Mouse (Mus musculus): ENCODE measurements at regions not wholly inside any gene's neighbourhood (a gene's known extent, or its start where the extent isn't known, plus 50 kb on each side); places are given as distances from the start of the nearest gene placed in this dataset.

DNA sequence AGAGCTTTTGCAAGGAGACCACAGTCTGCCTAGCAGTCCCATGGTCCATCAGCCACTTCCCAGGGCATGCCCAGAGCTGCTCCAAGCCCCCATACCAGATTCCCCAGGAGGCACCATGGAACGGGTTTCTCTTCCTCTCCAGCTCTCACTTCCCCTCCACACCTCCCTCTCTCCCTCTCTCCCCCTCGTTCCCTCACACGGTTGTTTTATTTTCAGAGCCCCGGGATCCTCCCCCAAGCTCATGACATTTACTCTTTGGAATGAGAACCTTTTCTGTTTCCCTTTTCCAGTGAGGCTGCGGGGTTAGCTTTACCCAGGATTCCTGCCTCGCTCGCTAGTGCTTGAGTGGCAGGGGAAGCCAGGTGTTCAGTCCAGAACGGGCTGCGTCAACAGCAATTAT, 436.9 kb downstream of the Matn1 start:
- no peak for DNase-seq

DNA sequence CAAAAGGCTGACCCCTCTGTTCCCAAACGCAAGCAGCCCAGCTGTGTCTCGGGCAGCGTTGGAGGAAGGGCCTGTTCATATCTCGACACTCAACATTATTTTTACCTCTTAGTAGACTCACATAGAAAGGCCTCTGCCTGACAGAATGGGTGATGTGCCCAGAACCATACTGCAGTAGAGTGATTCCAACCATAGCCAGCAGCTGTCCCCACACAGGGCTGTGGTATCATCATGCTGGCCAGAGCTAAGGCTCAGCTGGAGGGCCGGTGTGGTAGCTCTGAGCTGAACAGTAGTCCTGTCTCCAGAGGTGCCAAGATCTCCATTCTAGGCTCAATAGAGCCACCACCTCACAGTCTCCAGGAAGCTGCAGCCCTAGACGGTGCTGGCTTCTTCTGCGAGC, 437.3 kb downstream of the Matn1 start:
- DNase-seq, result no peak

DNA sequence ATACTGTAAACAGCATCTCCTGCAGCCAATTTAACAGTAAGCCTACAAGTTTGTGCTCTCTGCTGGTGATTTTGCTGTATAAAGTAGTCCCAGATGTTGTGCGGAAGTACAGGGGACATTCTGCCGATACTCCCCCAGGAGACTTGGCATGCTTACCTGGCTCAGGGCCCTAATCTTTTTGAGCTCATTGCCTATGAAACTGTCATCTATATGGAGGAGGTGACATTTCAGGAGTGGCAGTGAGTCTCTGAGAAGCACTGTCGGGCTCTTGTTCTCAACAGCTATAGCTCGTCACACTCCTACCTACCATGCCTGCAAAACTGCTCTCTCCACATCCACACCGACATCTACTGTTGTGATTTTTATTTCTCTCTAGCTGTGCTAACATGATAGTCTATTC, 439.7 kb downstream of the Matn1 start:
- DNase-seq, result no peak

DNA sequence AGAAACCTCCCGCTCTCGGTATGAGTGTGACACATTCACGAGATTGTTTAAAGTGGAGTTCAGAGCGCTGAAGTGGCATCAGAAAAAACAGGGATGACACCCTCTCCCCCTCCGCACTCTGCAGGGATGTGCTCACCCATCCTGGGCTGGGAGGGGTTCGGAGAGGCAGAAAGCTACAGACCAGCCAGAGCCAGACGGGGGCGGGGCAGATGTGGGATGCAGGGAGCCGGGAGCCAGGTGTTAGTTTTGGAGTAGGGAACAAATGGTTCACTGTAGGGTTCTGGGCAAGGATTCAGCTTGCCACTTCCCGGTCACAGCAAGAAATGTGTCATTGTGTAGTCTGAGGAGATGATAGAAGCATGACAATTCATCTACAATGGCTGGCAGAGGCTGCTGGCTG, 442.8 kb downstream of the Matn1 start:
- no peak for DNase-seq

DNA sequence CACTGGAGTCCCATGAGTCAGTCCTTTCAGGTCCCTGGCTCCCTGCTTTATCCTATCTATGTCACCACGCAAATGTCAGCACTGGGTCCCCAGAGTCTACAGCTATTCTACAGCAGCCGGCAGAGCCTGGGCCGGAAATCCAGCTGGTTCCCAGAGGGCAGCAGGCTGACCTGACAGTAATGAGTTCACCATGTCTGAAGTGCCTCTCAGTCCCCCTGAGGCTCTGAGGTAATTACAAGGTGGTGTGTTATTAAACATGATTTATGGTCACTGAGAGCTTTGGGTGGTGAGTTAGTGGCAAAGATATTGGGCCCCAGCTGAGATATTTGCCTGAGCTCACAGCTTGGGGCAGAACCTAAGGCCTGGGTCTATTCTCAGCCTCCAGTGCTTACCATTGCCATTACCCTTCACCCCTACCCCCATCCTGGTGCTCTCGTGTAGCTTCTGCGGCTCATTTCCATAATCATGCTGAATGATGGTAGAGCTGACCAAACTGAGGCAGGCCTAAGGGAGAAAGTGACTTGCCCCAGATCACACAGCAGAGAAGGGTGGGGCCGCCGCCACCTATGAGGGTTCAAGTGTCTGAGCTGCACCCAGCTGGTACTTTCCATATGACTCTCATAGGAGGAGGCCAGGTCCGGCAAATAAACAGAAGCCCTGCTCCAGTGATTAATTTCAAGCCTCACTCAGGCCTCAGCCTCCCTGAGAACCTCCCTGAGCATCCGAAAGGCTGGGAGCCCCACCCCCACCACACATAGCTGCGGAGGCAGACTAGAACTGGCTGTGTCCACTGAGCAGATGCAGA, 446.8 kb downstream of the Ptpru start:
- no peak for DNase-seq

DNA sequence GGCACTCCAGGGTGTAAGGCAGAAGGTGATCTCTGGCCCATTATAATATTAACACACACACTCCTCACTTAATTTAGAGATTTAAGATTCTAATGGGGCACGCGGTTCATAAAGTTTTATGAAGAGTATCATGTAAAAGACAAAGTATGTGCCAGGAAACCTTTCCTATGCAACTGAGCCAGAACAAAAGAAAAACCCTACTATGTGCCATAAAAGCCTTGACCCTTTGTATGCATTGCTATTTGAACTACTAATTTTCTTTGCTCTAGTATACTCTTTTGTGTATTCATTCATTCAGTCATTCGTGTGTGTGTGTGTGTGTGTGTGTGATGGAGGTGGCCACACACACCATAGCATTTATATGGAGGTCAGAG, 446.2 kb downstream of the Ptpru start:
- no peak for DNase-seq

DNA sequence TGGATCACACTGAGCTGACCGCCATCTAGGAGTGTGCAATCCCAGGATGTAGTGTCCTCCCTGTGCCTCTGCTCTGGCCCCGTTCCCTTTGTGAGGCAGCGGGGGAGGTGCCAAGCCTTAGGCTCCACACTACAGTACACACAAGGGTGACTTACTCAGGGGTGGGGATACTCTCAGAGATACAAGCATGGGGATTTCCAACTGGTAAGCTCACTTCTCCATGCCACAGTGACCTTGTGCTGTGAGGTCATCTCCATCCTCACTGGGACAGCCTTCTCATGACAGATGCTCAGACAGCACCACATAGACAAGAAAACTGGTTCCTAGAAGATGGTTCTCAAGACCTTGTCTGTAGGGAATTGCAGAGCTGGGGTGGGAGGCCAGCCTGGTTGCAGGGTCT, 445.6 kb downstream of the Ptpru start:
- no peak for DNase-seq

DNA sequence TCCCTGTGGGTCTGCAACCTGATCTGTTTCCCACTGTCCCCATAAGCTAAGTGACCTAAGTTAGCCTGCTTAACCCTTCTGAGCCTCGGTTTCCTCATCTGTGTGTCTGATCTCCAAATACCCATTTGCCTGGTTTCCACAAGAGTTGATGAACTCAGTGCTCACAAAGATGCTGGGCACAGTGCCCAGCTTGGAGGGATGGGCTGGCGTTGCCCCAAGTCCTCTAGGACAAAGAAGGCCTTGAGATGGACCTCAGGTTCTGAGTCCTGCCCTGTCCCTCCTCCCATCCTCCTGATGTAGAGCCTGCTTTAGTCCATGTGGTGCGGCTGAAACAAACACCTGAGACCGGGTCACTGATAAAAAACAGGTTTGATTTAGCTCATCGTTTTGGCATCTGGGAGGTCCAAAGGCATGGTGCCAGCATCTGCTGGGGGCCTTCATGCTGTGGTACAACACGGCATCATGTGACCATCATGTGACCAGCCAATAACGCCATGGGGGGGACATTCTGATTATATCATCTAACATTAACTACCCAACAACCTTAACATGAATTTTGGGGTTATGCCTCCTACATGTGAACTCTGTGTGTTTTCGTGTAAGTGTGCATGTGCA, 441.8 kb downstream of the Ptpru start:
- no peak for DNase-seq

DNA sequence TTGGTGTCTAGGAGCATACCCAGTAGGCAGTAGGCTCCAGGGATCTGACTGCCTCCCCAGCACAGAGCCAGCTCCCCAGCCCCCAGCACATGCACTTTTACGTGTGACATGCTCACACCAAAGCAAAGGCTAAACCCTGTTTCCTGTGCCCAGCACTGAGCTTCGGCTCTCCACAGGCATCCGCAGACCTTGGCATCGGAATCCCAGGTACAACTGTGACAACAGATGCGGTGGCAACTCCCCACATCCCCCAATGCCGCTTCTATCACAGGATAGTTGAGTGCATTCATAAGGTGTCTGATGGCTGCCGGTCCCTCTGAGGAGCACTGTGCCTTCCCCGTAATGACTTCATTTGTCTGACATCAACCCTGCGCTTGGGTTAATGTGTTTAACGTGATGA, 440.9 kb downstream of the Ptpru start:
- DNase-seq, result no peak

DNA sequence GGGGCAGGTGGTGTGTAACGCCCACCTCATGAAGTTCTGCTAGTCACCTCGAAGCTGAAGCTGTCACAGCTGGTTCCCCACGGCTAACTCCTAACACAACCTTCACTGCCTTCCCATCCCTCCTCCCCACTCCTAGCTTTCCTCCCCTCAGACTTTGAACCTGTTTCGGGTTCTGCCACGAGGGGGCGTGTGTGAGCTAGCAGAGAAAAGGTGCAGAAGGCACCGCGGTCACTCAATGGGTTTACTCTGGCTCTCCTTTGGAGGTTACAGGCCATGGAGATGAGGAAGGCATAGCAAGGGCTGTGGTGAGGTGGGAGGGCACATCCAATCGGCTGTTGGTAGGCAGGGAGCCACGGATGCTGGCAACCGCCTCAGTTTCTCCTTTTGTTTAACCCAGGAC, 437.3 kb downstream of the Ptpru start:
- DNase-seq, result peak in 1 of 2 experiments; percentile 46

DNA sequence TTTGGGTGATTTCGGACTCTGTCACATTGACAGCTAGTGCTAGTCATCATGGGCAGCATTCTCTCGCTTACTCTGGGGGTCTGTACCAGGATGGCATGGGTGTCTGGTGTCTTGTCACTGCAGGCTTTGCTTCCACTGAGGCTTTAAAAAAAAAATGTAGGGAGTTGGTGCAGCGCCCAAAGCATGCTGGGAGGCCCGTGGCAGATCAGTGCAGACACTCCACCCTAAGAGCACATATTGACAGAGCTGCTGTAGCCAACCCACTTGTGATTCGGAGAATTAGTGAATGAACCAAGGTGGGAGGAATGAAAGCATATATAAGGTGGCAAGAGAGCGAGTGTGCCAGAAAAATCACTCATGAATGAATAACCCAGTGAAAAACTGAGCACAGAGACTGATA, 436.8 kb downstream of the Ptpru start:
- DNase-seq, result no peak

DNA sequence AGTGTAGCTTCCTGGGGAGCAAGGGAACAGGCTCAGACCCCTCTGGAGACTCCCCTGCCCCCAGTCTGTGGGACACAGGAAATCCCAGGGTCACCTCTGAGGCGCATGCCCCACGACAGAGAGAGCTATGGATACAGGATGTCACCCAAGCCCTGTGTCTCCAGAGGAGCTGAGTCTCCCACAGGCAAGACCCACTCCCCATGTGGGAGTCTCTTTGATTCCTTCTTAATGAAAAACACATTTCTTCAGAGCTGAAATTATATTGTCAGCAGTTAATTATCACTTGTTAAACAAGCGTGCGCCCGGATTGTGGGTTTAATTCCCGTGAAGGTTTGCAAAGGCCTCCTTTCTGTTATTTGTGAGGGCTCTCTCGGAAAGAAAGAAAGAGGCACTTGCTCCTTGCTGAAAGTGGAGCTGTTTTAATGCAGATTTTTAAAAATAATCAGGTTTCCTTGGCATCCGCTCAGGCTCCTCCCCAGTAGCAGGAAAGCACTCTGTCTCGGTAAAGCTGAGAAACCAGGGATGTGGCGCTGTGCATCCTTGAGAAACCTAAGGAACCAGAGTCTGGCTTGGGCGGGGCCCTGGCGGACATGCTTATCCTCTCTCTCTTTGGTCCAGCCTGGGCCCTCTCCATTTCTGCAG, 432.6 kb downstream of the Ptpru start:
- no peak for DNase-seq

DNA sequence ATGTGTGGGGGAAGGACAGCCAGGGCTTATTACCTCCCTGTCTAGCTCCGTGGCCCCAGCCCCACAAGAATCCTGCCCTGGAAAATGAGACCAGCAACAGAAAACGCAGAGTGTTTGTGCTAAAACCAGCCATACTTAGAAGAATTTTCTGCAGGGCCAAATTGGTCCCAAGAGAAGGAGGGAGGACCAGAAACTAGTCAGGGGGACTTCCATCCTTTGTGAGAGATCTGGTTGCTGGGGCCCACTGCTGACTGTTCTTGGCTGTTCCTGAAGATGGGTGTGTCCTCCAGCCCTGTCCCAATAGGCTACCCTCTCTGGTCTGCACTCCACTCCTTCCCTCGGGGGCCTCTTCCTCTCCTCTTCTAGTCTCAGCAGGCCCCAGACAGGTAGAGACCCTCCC, 430.6 kb downstream of the Ptpru start:
- DNase-seq, result no peak

DNA sequence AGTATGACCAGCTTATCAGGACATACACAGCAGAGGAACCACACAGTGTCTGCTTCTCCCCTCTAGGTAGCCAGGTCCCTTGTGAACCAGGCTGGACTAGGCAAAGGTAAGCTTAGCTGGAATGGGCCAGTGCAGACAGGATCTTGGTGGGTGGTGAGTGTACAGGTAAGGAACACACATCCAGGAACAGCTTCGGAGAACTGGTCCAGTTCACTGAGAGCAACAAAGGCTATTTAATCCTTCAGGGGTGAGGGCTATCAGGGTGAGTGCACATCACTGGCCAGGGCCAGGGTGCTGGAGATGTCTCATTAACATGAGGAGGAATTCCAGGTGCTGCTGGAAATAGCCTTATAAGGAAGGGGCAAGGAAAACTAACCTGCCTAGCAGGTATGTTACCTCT, 429.4 kb downstream of the Ptpru start:
- no peak for DNase-seq

DNA sequence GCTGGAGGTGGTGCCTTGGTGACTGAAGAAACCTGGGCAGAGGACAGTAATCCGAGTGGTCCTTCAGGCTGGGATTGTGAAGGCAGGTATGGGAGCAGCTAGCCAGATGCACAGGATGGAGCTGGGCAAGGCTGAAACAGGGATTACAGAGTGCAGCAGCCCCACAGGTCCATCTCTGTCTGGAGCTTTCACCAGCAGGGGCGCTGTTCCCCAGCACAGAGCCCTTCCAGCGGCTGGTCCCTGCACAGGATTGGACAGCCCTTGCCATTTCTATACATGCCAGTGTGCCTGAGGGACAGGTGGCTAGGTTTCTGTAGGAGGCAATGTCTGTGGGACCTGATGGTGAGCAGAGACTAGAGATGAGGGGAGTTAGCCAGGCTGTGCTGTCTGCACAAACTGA, 428.3 kb downstream of the Ptpru start:
- no peak for DNase-seq

DNA sequence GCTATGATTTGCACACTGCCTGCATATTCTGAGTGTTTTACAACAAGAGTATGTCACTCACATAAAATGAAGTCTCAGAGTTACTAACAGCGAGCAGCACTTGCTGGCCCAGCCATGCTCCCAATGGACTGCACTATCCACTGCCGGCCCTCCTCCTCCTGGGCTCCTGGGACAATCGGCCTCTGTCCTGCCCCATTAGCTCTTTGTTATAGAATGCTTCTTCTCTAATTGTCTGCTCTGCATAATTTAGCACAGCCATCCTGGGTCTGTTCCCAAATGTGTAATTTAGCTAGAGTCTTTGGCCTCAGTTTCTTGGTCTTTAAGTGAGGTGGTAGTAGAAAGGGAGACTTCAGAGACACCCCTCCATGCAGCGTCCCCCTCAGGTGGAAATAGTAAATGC, 426.2 kb downstream of the Ptpru start:
- no peak for DNase-seq

DNA sequence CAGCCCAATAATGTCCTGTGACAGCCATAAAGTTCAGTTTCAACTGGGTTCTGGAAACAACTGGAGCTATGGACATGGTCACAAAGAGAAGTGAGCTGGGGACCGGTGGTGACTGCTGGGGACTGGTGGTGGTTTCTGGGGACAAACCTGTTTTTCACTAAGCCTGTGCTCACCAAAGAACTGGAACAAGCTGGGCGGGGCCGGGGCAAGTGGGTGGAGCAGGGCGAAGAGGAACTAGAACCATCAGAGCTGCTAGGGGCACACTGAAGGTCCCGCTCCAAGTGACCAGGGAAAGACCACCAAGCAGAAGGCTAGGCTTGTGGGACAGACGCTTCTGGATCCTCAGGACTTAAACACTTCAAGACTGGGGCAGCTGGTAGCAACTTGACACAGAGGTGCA, 424.7 kb downstream of the Ptpru start:
- DNase-seq, result no peak

DNA sequence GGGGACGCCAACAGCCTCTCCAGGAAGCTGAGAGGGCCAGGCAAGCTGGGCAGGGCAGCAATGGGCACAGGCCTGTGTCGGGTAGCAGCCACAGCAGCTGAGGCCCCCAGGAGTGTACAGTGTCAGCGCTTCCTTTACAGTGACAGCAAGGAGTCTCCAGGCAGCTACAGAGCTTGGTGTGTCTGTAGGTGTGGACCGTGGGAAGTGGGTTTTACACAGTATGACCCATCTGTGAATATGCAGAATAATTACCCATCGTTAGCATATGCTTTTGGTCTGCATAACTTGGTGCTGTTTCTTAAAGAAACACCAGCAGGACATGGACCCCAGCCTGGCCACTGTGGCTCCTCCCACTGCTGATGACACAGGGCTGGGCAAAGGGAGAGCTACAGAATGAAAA, 422.6 kb downstream of the Ptpru start:
- DNase-seq, result no peak

DNA sequence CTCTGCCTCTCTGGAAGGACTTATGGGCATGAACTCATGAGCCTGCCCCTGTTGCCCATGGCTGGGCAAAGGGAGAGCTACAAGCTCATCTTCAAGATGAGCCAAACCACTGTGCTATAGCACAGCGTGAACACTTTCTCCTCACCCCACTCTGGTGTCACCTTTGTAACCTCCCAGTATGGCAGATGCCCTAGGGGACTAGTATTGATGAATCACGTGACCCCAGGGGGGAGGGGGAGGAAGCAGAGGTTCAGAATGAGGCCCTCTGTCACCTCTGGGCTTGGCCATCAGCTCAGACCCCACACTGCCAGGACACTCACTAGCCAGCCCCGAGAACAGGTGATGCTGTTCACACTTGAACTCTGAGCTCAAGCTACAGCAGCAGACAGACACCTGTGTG, 421.9 kb downstream of the Ptpru start:
- DNase-seq, result no peak

DNA sequence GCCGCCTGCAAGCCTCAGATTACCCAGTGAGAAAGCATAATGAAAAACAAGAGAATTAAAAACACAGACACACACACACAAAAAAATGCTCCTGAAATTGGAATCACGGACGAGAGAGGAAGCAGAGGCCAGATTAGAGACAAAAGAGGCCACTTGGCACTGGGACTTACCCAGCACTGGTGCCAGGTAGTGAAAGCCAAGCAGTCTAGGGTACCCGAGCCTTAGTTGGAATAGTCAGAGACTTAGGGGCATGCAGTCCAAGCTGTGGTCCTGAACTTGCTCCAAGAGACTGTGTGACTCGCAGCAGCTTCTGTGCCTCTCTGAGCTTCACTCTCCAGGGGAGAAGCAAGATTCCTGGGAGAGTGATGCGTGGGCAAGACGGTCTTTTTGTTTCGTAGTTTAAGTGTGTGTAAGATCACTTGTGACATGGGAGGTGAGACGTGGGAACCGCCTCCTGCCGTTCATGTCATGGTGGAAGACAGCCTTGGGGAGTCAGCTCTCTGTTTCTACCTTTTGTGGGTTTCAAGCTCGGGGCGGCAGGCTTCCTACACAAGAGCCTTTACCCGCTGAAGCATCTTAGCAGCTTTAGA, 420.8 kb downstream of the Ptpru start:
- no peak for DNase-seq

DNA sequence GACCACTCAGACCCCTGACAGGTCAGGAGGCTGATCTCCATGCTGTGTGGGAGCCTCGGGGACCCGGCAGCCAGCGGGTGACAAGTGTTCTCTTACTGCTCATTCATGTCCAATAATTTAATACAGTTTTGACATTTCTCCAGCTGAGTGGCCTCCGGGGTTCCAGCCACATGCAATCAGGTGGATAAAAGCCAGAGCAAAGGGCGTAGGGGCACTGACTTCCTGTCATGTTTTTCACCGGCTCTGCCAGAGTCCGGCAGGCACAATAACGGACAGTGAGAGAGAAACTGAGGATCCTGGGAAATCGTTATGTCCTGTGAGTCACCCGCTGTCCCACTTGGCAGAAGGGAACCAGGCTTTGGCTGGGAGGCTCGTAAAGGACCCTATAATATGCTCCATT, 412.8 kb downstream of the Ptpru start:
- no peak for DNase-seq

DNA sequence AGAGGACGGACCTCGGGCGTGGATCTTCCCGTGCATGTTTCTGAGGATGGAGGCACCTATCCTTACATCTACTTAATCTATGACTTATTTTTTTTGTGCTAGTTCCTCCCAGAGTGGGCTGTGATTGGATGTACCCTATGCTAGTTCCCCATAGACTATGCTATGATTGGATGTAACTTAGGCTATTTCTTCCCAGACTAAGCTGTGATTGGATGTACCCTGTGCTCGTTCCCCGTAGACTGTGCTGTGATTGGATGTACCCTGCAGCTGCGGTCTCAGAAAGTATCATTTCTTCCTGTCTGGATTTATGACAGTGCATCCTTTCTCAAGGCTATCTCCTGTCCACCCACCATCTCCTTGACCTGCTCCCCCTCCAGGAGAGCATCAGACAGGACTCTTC, 410.2 kb downstream of the Ptpru start:
- DNase-seq, result no peak

DNA sequence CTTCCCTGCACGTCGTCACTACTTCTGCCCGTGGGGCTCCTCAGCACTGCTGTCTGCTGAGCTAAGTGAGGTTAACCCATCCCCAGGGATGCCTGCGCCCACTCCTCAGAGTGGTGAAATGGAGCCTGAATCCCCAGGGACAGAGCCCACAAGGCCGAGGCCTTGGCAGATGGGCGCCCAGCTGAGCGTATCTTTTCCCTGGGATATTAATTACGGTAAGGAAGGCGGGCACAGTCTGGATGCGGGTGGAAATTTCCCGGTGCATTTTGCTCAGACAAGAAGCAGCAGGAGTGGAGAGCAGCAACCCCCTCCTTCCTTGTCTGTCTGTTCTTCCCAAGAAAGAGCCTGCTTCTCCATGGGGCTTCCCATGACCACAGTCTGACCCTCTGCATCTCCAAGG, 408.7 kb downstream of the Ptpru start:
- peak; percentile 57 to 63 for DNase-seq

DNA sequence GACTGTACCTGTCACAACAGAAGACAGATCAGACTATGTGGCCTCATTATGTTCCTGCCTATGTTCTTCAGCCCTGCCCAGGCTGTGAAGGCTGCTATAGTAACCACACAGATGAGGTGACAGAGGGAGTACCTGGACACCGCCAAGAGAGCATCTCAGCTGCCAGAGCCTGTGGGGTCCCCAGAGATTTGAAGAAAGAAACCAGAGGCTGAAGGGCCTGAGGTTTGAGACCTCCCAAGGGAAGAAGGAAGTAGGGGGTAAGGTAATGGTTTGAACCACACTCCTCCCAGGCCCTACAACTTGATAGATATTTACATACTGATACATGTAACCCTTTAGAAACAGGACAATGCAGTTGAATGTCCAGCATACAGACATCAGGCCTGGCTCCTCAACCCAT, 407.7 kb downstream of the Ptpru start:
- no peak for DNase-seq
